Mouse (Mus musculus): ENCODE measurements around the gene N4bp3.

DNA sequence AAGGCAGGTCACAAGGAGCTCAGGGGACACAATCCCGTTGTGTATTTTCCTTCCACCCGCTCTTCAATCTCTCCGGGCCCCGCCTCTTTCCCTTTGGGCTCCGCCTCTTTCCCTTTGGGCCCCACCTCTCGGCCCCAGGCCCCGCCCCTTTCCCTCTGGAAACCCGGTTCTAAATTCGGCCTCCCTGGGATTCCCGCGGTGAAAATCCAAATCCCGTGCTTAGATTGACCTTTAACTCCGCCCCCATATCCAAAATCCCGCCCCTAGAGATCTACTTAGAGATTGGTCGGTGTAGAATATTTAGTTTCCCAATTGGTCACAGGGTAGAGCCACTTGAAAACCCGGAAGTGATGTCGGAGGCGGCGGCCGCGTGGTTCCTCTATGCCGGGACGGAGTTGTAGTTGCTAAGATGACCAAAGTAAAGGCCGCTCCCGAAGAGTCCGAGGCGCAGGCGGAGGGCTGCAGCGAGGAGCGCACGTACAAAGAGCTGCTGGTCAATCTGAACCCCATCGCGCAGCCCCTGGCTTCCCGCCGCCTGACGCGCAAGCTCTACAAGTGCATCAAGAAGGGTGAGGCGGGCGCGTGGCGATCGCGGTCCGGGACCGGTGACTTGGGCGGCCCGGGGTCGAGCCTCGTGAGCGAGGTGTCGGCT is 31.1 kb downstream of the N4bp3 start, which contains the start of gene Nhp2:
- TF ChIP-seq GATA1 (IDR thresholded peaks at IDR 0.05; ENCODE audit: borderline replicate concordance, low read length) (no peak), FLI1 (IDR thresholded peaks at IDR 0.05; ENCODE audit: low read length) (no peak)

Data from megakaryocyte, embryonic 14.5 days (primary cell).